In genomic region chr11:26815104-26815503, GRCm38 (mm10) we compare ENCODE assay signal across 14 mouse cellular contexts.
A peak's percentile ranks its signal among the peaks of the same experiment; 100 is the strongest.
DNase-seq lines count a peak whose midpoint lies in the region; ATAC-seq and TF ChIP-seq lines count a peak whose summit lies in the region.
"Had no signal": no experiment of that assay in that cellular context is flagged by ENCODE, and none has a peak within 500 bp of the region (broad histone marks: within the 10 kb centered on the region; RNA-seq: fewer than 3 reads in every experiment).

No protein-coding gene starts in this region.

- no peak overlapping the region for H3K4me2 ChIP-seq in midbrain, embryonic 11.5 days
- peak overlapping the region; percentile 26 for H3K4me2 ChIP-seq in forebrain, postnatal 0 days (ENCODE audit: low read depth)
- H3K4me2 ChIP-seq in midbrain, embryonic 14.5 days (ENCODE audit: low read length), result peak overlapping the region; percentile 38
- H3K4me2 ChIP-seq: embryonic facial prominence, embryonic 15.5 days; lung, embryonic 14.5 days had no signal

- no peaks in the 10 kb centered on the region for H3K4me1 ChIP-seq in midbrain, embryonic 11.5 days (ENCODE audit: control insufficient read depth, insufficient read depth, low read length)
- no peaks in the 10 kb centered on the region for H3K4me1 ChIP-seq in midbrain, embryonic 10.5 days
- no peaks in the 10 kb centered on the region for H3K4me1 ChIP-seq in forebrain, postnatal 0 days (ENCODE audit: insufficient read depth)
- H3K4me1 ChIP-seq in midbrain, embryonic 14.5 days (ENCODE audit: control insufficient read depth, insufficient read depth, low read length), result no peaks in the 10 kb centered on the region
- H3K4me1 ChIP-seq in heart, adult 2 months (ENCODE audit: control insufficient read depth, insufficient read depth, low read length), result no peaks in the 10 kb centered on the region
- no peaks in the 10 kb centered on the region for H3K4me1 ChIP-seq in limb, embryonic 10.5 days
- H3K4me1 ChIP-seq: embryonic facial prominence, embryonic 15.5 days had no signal

- WGBS in midbrain, embryonic 11.5 days, result 86% methylated on average over 8 of the region's 8 CpGs
- WGBS in midbrain, embryonic 10.5 days, result 92% methylated on average over 8 of the region's 8 CpGs
- WGBS in forebrain, postnatal 0 days, result 46% methylated on average over 8 of the region's 8 CpGs
- 47% methylated on average over 8 of the region's 8 CpGs for WGBS in midbrain, embryonic 14.5 days
- 81% methylated on average over 8 of the region's 8 CpGs for WGBS in heart, adult 2 months
- 92% methylated on average over 8 of the region's 8 CpGs for WGBS in limb, embryonic 10.5 days

- H3K36me3 ChIP-seq in midbrain, embryonic 11.5 days (ENCODE audit: control insufficient read depth, insufficient read depth, low read length), result no peaks in the 10 kb centered on the region
- no peaks in the 10 kb centered on the region for H3K36me3 ChIP-seq in midbrain, embryonic 10.5 days
- no peaks in the 10 kb centered on the region for H3K36me3 ChIP-seq in forebrain, postnatal 0 days (ENCODE audit: insufficient read depth)
- no peaks in the 10 kb centered on the region for H3K36me3 ChIP-seq in midbrain, embryonic 14.5 days (ENCODE audit: control insufficient read depth, insufficient read depth, low read length)
- H3K36me3 ChIP-seq in heart, adult 2 months (ENCODE audit: control insufficient read depth, insufficient read depth, low read length), result no peaks in the 10 kb centered on the region
- no peaks in the 10 kb centered on the region for H3K36me3 ChIP-seq in limb, embryonic 10.5 days
- H3K36me3 ChIP-seq: embryonic facial prominence, embryonic 15.5 days had no signal

- H3K27ac ChIP-seq in midbrain, embryonic 11.5 days (ENCODE audit: low read depth, low read length), result no peak overlapping the region
- no peak overlapping the region for H3K27ac ChIP-seq in midbrain, embryonic 10.5 days (replicated peaks)
- no peak overlapping the region for H3K27ac ChIP-seq in forebrain, postnatal 0 days (ENCODE audit: low read depth, low read length)
- peak overlapping the region; percentile 43; the same call in 1 of the 2 replicates for H3K27ac ChIP-seq in midbrain, embryonic 14.5 days (replicated peaks; ENCODE audit: low read depth, low read length)
- no peak overlapping the region for H3K27ac ChIP-seq in heart, adult 2 months
- H3K27ac ChIP-seq in limb, embryonic 10.5 days, result no peak overlapping the region
- H3K27ac ChIP-seq: embryonic facial prominence, embryonic 15.5 days had no signal

- no peak for TF ChIP-seq EP300 in heart, adult 2 months (IDR thresholded peaks at IDR 0.05; ENCODE audit: insufficient read depth, low read depth, low read length)

- no peak overlapping the region for H3K9ac ChIP-seq in midbrain, embryonic 11.5 days (ENCODE audit: low read length)
- peak overlapping the region; percentile 22; the same call in 1 of the 2 replicates for H3K9ac ChIP-seq in forebrain, postnatal 0 days
- H3K9ac ChIP-seq in midbrain, embryonic 14.5 days (replicated peaks; ENCODE audit: low read length), result no peak overlapping the region
- H3K9ac ChIP-seq in heart, adult 2 months (ENCODE audit: low read depth, low read length), result no peak overlapping the region
- H3K9ac ChIP-seq: embryonic facial prominence, embryonic 15.5 days; lung, embryonic 14.5 days had no signal

- H3K79me2 ChIP-seq in heart, adult 2 months (replicated peaks; ENCODE audit: control insufficient read depth, insufficient read depth, low read length), result no peaks in the 10 kb centered on the region

- 0 out of 2 replicates have a peak, but pooled peaks have one; percentile 50 for ATAC-seq in midbrain, embryonic 11.5 days (ENCODE audit: low FRiP score)
- ATAC-seq in forebrain, postnatal 0 days, result no peak
- ATAC-seq in midbrain, embryonic 14.5 days (ENCODE audit: low FRiP score, low TSS enrichment), result peak; percentile 62; the same call in 1 of the 2 replicates
- ATAC-seq: intestine, embryonic 16.5 days had no signal

- no peak for TF ChIP-seq POLR2A in heart, adult 2 months (IDR thresholded peaks at IDR 0.05; ENCODE audit: insufficient read depth, low read depth, low read length)

- no peak for DNase-seq in midbrain, embryonic 11.5 days (ENCODE audit: low spot score, missing footprints)
- no peak for DNase-seq in midbrain, embryonic 10.5 days (ENCODE audit: low spot score)
- DNase-seq in forebrain, postnatal 0 days, result peak; percentile 47
- peak; percentile 70 for DNase-seq in midbrain, embryonic 14.5 days
- DNase-seq in retina, postnatal 1 day, result peak; percentile 22
- DNase-seq in heart, adult 2 months, result no peak
- DNase-seq in layer of hippocampus, adult 18-20 months (ENCODE audit: low spot score in 2 of 2), result no peak
- DNase-seq in limb, embryonic 10.5 days (ENCODE audit: low spot score), result no peak
- DNase-seq: cerebellum, postnatal 14 days; kidney, postnatal 10 days; lung, embryonic 14.5 days had no signal

- H3K27me3 ChIP-seq in midbrain, embryonic 11.5 days (ENCODE audit: control insufficient read depth, insufficient read depth, low read length), result no peaks in the 10 kb centered on the region
- H3K27me3 ChIP-seq in midbrain, embryonic 10.5 days (ENCODE audit: low read depth, poor library complexity, severe bottlenecking), result no peaks in the 10 kb centered on the region
- no peaks in the 10 kb centered on the region for H3K27me3 ChIP-seq in forebrain, postnatal 0 days (ENCODE audit: insufficient read depth, low read length)
- H3K27me3 ChIP-seq in midbrain, embryonic 14.5 days (ENCODE audit: control insufficient read depth, insufficient read depth, low read length), result no peaks in the 10 kb centered on the region
- no peaks in the 10 kb centered on the region for H3K27me3 ChIP-seq in heart, adult 2 months (ENCODE audit: control insufficient read depth, insufficient read depth, low read length)
- H3K27me3 ChIP-seq in limb, embryonic 10.5 days (ENCODE audit: low read depth, poor library complexity, severe bottlenecking), result no peaks in the 10 kb centered on the region
- H3K27me3 ChIP-seq: embryonic facial prominence, embryonic 15.5 days had no signal

- intact Hi-C loops in heart, adult 2 months (cut with DNase I), result no loop called here

- no peaks in the 10 kb centered on the region for H3K9me3 ChIP-seq in midbrain, embryonic 11.5 days (ENCODE audit: control insufficient read depth, low read length)
- H3K9me3 ChIP-seq in midbrain, embryonic 10.5 days (replicated peaks), result no peaks in the 10 kb centered on the region
- no peaks in the 10 kb centered on the region for H3K9me3 ChIP-seq in forebrain, postnatal 0 days (ENCODE audit: low read length)
- no peaks in the 10 kb centered on the region for H3K9me3 ChIP-seq in midbrain, embryonic 14.5 days (ENCODE audit: control insufficient read depth, low read length)
- H3K9me3 ChIP-seq in limb, embryonic 10.5 days (replicated peaks), result no peaks in the 10 kb centered on the region
- H3K9me3 ChIP-seq: embryonic facial prominence, embryonic 15.5 days had no signal

- no peak overlapping the region for H3K4me3 ChIP-seq in midbrain, embryonic 11.5 days (ENCODE audit: low read depth, low read length)
- H3K4me3 ChIP-seq in midbrain, embryonic 10.5 days, result no peak overlapping the region
- H3K4me3 ChIP-seq in forebrain, postnatal 0 days (ENCODE audit: low read depth, low read length), result 0 out of 2 replicates have a peak overlapping the region, but pooled peaks have one; percentile 9
- H3K4me3 ChIP-seq in midbrain, embryonic 14.5 days (replicated peaks; ENCODE audit: low read depth, low read length), result no peak overlapping the region
- no peak overlapping the region for H3K4me3 ChIP-seq in heart, adult 2 months
- no peak overlapping the region for H3K4me3 ChIP-seq in limb, embryonic 10.5 days
- H3K4me3 ChIP-seq: embryonic facial prominence, embryonic 15.5 days; myocyte had no signal

- TF ChIP-seq CTCF in forebrain, postnatal 0 days (IDR thresholded peaks at IDR 0.05; ENCODE audit: low read depth), result no peak
- TF ChIP-seq CTCF in heart, adult 2 months (IDR thresholded peaks at IDR 0.05), result no peak

Comparison
In these comparisons a context has a peak if more than half of its experiments do, and no peak if none do; other contexts are left out.
1. DNase-seq: peak in forebrain, postnatal 0 days (single experiment), midbrain, embryonic 14.5 days (single experiment) and retina, postnatal 1 day (single experiment); none in midbrain, embryonic 11.5 days (single experiment), midbrain, embryonic 10.5 days (single experiment), heart, adult 2 months (0 of 2), layer of hippocampus, adult 18-20 months (0 of 2) and limb, embryonic 10.5 days (single experiment).